Mouse (Mus musculus): ENCODE results near the gene Zer1.
A peak's percentile ranks its signal among the peaks of the same experiment; 100 is the strongest.
"Not testable (repeated sequence)": the region's sequence is repeated elsewhere in the genome, so short reads cannot be mapped to it uniquely, and the experiment has no call there.

Gene Zer1

GRCm38 (mm10) chr2:30077502-30078348 is 46.7 kb downstream of the Zer1 start, which contains the start of gene Pkn3:
Pkn3 (plus strand) TSS chr2:30077684.
- peak; percentile 88 for DNase-seq (ENCODE audit: low spot score)

GRCm38 (mm10) chr2:30076959-30077358 is 47.4 kb downstream of the Zer1 start:
- DNase-seq (ENCODE audit: low spot score), result no peak

- DNase-seq (ENCODE audit: low spot score), result no peak
Measured at GRCm38 (mm10) chr2:30076439-30076838, 47.9 kb downstream of the Zer1 start.

- no peak for DNase-seq (ENCODE audit: low spot score)
Measured at GRCm38 (mm10) chr2:30075625-30076024, 48.8 kb downstream of the Zer1 start.

GRCm38 (mm10) chr2:30073285-30073684 is 51.1 kb downstream of the Zer1 start:
- no peak for DNase-seq (ENCODE audit: low spot score)

- no peak for DNase-seq (ENCODE audit: low spot score)
Measured at GRCm38 (mm10) chr2:30072875-30073274, 51.5 kb downstream of the Zer1 start.

GRCm38 (mm10) chr2:30067962-30068361 is 56.4 kb downstream of the Zer1 start:
- no peak for DNase-seq (ENCODE audit: low spot score)

- DNase-seq (ENCODE audit: low spot score), result peak; percentile 35
Measured at GRCm38 (mm10) chr2:30067031-30067888, 57.1 kb downstream of the Zer1 start.

GRCm38 (mm10) chr2:30066046-30066901 is 58.1 kb downstream of the Zer1 start:
- peak; percentile 96 for DNase-seq (ENCODE audit: low spot score)

GRCm38 (mm10) chr2:30064298-30064697 is 60.1 kb downstream of the Zer1 start:
- no peak for DNase-seq (ENCODE audit: low spot score)

GRCm38 (mm10) chr2:30063791-30064190 is 60.6 kb downstream of the Zer1 start:
- DNase-seq (ENCODE audit: low spot score), result no peak

GRCm38 (mm10) chr2:30063235-30063634 is 61.1 kb downstream of the Zer1 start:
- DNase-seq (ENCODE audit: low spot score), result no peak

- peak; percentile 67 for DNase-seq (ENCODE audit: low spot score)
Measured at GRCm38 (mm10) chr2:30062249-30063093, 61.9 kb downstream of the Zer1 start.

GRCm38 (mm10) chr2:30061215-30062166 is 62.9 kb downstream of the Zer1 start:
- peak; percentile 38 for DNase-seq (ENCODE audit: low spot score)

GRCm38 (mm10) chr2:30058418-30058817 is 66.0 kb downstream of the Zer1 start:
- DNase-seq (ENCODE audit: low spot score), result no peak

GRCm38 (mm10) chr2:30057223-30057904 is 67.0 kb downstream of the Zer1 start, which contains the start of gene Set:
Set (plus strand) TSS chr2:30057378.
- no peak for DNase-seq (ENCODE audit: low spot score)

GRCm38 (mm10) chr2:30056736-30057135 is 67.6 kb downstream of the Zer1 start:
- DNase-seq (ENCODE audit: low spot score), result no peak

GRCm38 (mm10) chr2:30055310-30055709 is 69.1 kb downstream of the Zer1 start:
- not testable (repeated sequence) for DNase-seq (ENCODE audit: low spot score)
